Mouse (Mus musculus): ENCODE data around the gene Il5ra.

GRCm38 (mm10) chr6:106747251-106747650, 1.6 kb downstream of the Il5ra start:
- TF ChIP-seq POLR2A (IDR thresholded peaks at IDR 0.05; ENCODE audit: low read depth, low read length) (no peak), CTCF (IDR thresholded peaks at IDR 0.05; ENCODE audit: extremely low read depth, insufficient read depth, insufficient read length, insufficient replicate concordance) (no peak)

All from spleen, adult 2 months (tissue).